Mouse (Mus musculus): ENCODE data around the gene Thtpa.

Thtpa gene

GRCm38 (mm10) chr14:55094704-55095231 lies at the start of gene Thtpa:
Gene Thtpa (plus strand): TSS chr14:55094784.
- DNase-seq: peak; percentile 90 to 91

GRCm38 (mm10) chr14:55047971-55048531 lies 46.5 kb upstream of the Thtpa start:
- DNase-seq: no peak

GRCm38 (mm10) chr14:55052496-55052895 lies 42.1 kb upstream of the Thtpa start:
- DNase-seq: peak; percentile 96 to 99

- DNase-seq: peak in 1 of 2 experiments; percentile 32
Observed at GRCm38 (mm10) chr14:55053050-55053449, 41.5 kb upstream of the Thtpa start.

GRCm38 (mm10) chr14:55053708-55054190 lies 40.8 kb upstream of the Thtpa start:
- DNase-seq: peak; percentile 95 to 97

GRCm38 (mm10) chr14:55054191-55054749 lies 40.3 kb upstream of the Thtpa start:
- DNase-seq: peak; percentile 86 to 88

GRCm38 (mm10) chr14:55055167-55055834 lies 39.3 kb upstream of the Thtpa start:
- DNase-seq: peak; percentile 96 to 97

- DNase-seq: no peak
Observed at GRCm38 (mm10) chr14:55059009-55059408, 35.6 kb upstream of the Thtpa start.

GRCm38 (mm10) chr14:55059931-55060330 lies 34.7 kb upstream of the Thtpa start:
- DNase-seq: no peak

- DNase-seq: no peak
Observed at GRCm38 (mm10) chr14:55061845-55062244, 32.7 kb upstream of the Thtpa start.

- peak; percentile 80 to 85 for DNase-seq
Observed at GRCm38 (mm10) chr14:55062626-55063025, 32.0 kb upstream of the Thtpa start.

GRCm38 (mm10) chr14:55063117-55063516 lies 31.5 kb upstream of the Thtpa start:
- peak in 1 of 2 experiments; percentile 45 for DNase-seq

GRCm38 (mm10) chr14:55063581-55064381 lies 30.8 kb upstream of the Thtpa start:
- DNase-seq: peak; percentile 72 to 77

- DNase-seq: peak; percentile 73
Observed at GRCm38 (mm10) chr14:55064481-55065370, 29.9 kb upstream of the Thtpa start.

GRCm38 (mm10) chr14:55065391-55065790 lies 29.2 kb upstream of the Thtpa start:
- peak in 1 of 2 experiments; percentile 61 for DNase-seq

GRCm38 (mm10) chr14:55066042-55066441 lies 28.5 kb upstream of the Thtpa start:
- DNase-seq: peak; percentile 45 to 53

GRCm38 (mm10) chr14:55071756-55072155 lies 22.8 kb upstream of the Thtpa start:
- peak in 1 of 2 experiments; percentile 44 for DNase-seq

- DNase-seq: peak; percentile 53 to 57
Observed at GRCm38 (mm10) chr14:55074416-55074815, 20.2 kb upstream of the Thtpa start.

GRCm38 (mm10) chr14:55076224-55076623 lies 18.4 kb upstream of the Thtpa start:
- peak; percentile 63 to 77 for DNase-seq

GRCm38 (mm10) chr14:55076956-55077355 lies 17.6 kb upstream of the Thtpa start:
- DNase-seq: no peak

- peak in 1 of 2 experiments; percentile 40 for DNase-seq
Observed at GRCm38 (mm10) chr14:55077481-55078365, 16.9 kb upstream of the Thtpa start.

All from cerebellum, postnatal 25 days (tissue).